ENCODE assay signal across 14 mouse cellular contexts in genomic region chr6:92542402-92543101, GRCm38 (mm10).
DNase-seq lines count a peak whose midpoint lies in the region; ATAC-seq and TF ChIP-seq lines count a peak whose summit lies in the region.
"Had no signal": no experiment of that assay in that cellular context is flagged by ENCODE, and none has a peak within 500 bp of the region (broad histone marks: within the 10 kb centered on the region; RNA-seq: fewer than 3 reads in every experiment).

No protein-coding gene starts in this region.

- intact Hi-C loops in heart, postnatal 10 days (cut with DNase I) = no loop called here

- H3K4me1 ChIP-seq in intestine, embryonic 14.5 days (replicated peaks; ENCODE audit: control insufficient read depth, insufficient read depth, low read length) = peaks cover 10% of the 10 kb centered on the region; the same call in 1 of the 2 replicates
- no peaks in the 10 kb centered on the region for H3K4me1 ChIP-seq in intestine, postnatal 0 days (replicated peaks; ENCODE audit: control insufficient read depth, insufficient read depth, low read length)
- H3K4me1 ChIP-seq: forebrain, embryonic 15.5 days had no signal

- no peak overlapping the region for H3K4me3 ChIP-seq in intestine, embryonic 14.5 days (ENCODE audit: low read depth, low read length)
- no peak overlapping the region for H3K4me3 ChIP-seq in intestine, postnatal 0 days (ENCODE audit: low read depth, low read length)
- H3K4me3 ChIP-seq: forebrain, embryonic 15.5 days; neural tube, embryonic 12.5 days had no signal

- H3K36me3 ChIP-seq in intestine, embryonic 14.5 days (ENCODE audit: control insufficient read depth, insufficient read depth, low read length) = no peaks in the 10 kb centered on the region
- H3K36me3 ChIP-seq in intestine, postnatal 0 days (ENCODE audit: control insufficient read depth, insufficient read depth) = no peaks in the 10 kb centered on the region
- H3K36me3 ChIP-seq: forebrain, embryonic 15.5 days; neural tube, embryonic 12.5 days had no signal

- peak; percentile 60; the same call in 1 of the 2 replicates for ATAC-seq in intestine, embryonic 14.5 days (replicated peaks; ENCODE audit: low FRiP score, low TSS enrichment, low read depth)
- ATAC-seq in intestine, postnatal 0 days = no peak
- ATAC-seq: forebrain, embryonic 15.5 days had no signal

- WGBS in intestine, embryonic 14.5 days = 43% methylated on average over 5 of the region's 5 CpGs
- 55% methylated on average over 4 of the region's 5 CpGs for WGBS in intestine, postnatal 0 days

- no peak overlapping the region for H3K4me2 ChIP-seq in intestine, embryonic 14.5 days (ENCODE audit: low read length)
- H3K4me2 ChIP-seq in intestine, postnatal 0 days (replicated peaks; ENCODE audit: low read depth) = no peak overlapping the region
- H3K4me2 ChIP-seq: forebrain, embryonic 15.5 days; liver, embryonic 11.5 days; midbrain, embryonic 11.5 days; neural tube, embryonic 12.5 days had no signal

- DNase-seq in intestine, embryonic 14.5 days (ENCODE audit: low spot score) = no peak
- DNase-seq in MN1 (ENCODE audit: low spot score) = peak; percentile 88
- DNase-seq in adrenal gland, adult 8-10 months = peak; percentile 47
- DNase-seq in heart, postnatal 10 days = peak; percentile 34 to 41
- no peak for DNase-seq in embryo, embryonic 10 days (ENCODE audit: low spot score)
- no peak for DNase-seq in urinary bladder, postnatal 36 days (ENCODE audit: low spot score in 2 of 2)
- DNase-seq: cerebellum, postnatal 25 days; lung, postnatal 10 days; thymus, postnatal 4 days had no signal

- TF ChIP-seq CTCF in intestine, postnatal 0 days (IDR thresholded peaks at IDR 0.05; ENCODE audit: low read depth) = no peak

- H3K9me3 ChIP-seq in intestine, embryonic 14.5 days (ENCODE audit: control insufficient read depth, low read length) = no peaks in the 10 kb centered on the region
- H3K9me3 ChIP-seq in intestine, postnatal 0 days (ENCODE audit: control insufficient read depth) = no peaks in the 10 kb centered on the region
- H3K9me3 ChIP-seq: forebrain, embryonic 15.5 days; neural tube, embryonic 12.5 days had no signal

- H3K27me3 ChIP-seq in intestine, embryonic 14.5 days (replicated peaks; ENCODE audit: control insufficient read depth, insufficient read depth, low read length) = no peaks in the 10 kb centered on the region
- H3K27me3 ChIP-seq in intestine, postnatal 0 days (replicated peaks; ENCODE audit: control insufficient read depth, insufficient read depth, low read length) = no peaks in the 10 kb centered on the region
- H3K27me3 ChIP-seq: forebrain, embryonic 15.5 days; neural tube, embryonic 12.5 days had no signal

- H3K9ac ChIP-seq in intestine, embryonic 14.5 days (ENCODE audit: low read length) = no peak overlapping the region
- no peak overlapping the region for H3K9ac ChIP-seq in intestine, postnatal 0 days (ENCODE audit: low read depth, low read length)
- H3K9ac ChIP-seq: forebrain, embryonic 15.5 days; neural tube, embryonic 12.5 days had no signal

- 0 out of 2 replicates have a peak overlapping the region, but pooled peaks have one; percentile 11 for H3K27ac ChIP-seq in intestine, embryonic 14.5 days (ENCODE audit: low read depth)
- H3K27ac ChIP-seq in intestine, postnatal 0 days (ENCODE audit: low read depth, low read length) = no peak overlapping the region
- H3K27ac ChIP-seq: forebrain, embryonic 15.5 days; neural tube, embryonic 12.5 days had no signal

Comparison
In these comparisons a context has a peak if more than half of its experiments do, and no peak if none do; other contexts are left out.
1. DNase-seq: peak in MN1 (single experiment), adrenal gland, adult 8-10 months (single experiment) and heart, postnatal 10 days (2 of 2); none in intestine, embryonic 14.5 days (single experiment), embryo, embryonic 10 days (single experiment) and urinary bladder, postnatal 36 days (0 of 2).